Mouse (Mus musculus) lung, embryonic 16.5 days (tissue): Measurements from ENCODE around the gene Zfp383. TPM values are rescaled to one million over a fixed set of nuclear protein-coding genes. Genes with fewer than 3 reads are reported as not detected.
A peak's percentile ranks its signal among the peaks of the same experiment; 100 is the strongest.

Experiments used
- ATAC-seq: fragments of 200-750 bp; cut with Nextera tagmentation; 2 replicates; pipeline ENCODE4 v1.8.0; 2017; ENCODE audit warnings: low read depth, mild to moderate bottlenecking, moderate library complexity
- H3K27ac ChIP-seq: fragments of 300-500 bp; sonication (generic); 2 replicates; pipeline ENCODE4 v1.5.1; 2014; ENCODE audit warnings: mild to moderate bottlenecking, control low read depth, low read length
- H3K27me3 ChIP-seq: fragments of 300-500 bp; sonication (generic); 2 replicates; pipeline ENCODE4 v1.6.1; 2014; ENCODE audit warnings: low read depth, low read length, mixed read lengths; ENCODE audit not compliant: control insufficient read depth, insufficient read depth
- H3K36me3 ChIP-seq: fragments of 300-500 bp; sonication (generic); 2 replicates; pipeline ENCODE4 v1.6.1; 2014; ENCODE audit warnings: low read length; ENCODE audit not compliant: control insufficient read depth, insufficient read depth
- H3K4me1 ChIP-seq: fragments of 300-500 bp; sonication (generic); replicated peaks from 2 replicates; pipeline ENCODE4 v1.6.1; 2014; ENCODE audit warnings: low read length, mixed read lengths; ENCODE audit not compliant: control insufficient read depth, insufficient read depth
- H3K4me2 ChIP-seq: fragments of 300-500 bp; sonication (generic); 2 replicates; pipeline ENCODE4 v1.6.1; 2014; ENCODE audit warnings: low read depth, low read length, control low read depth
- H3K4me3 ChIP-seq: fragments of 300-500 bp; sonication (generic); 2 replicates; pipeline ENCODE4 v1.5.1; 2014; ENCODE audit warnings: mild to moderate bottlenecking, low read length, control low read depth
- H3K9ac ChIP-seq: fragments of 300-500 bp; sonication (generic); 2 replicates; pipeline ENCODE4 v1.6.1; 2014; ENCODE audit warnings: low read length, control low read depth
- H3K9me3 ChIP-seq: fragments of 300-500 bp; sonication (generic); 2 replicates; pipeline ENCODE4 v1.6.1; 2016; ENCODE audit warnings: low read length; ENCODE audit not compliant: control insufficient read depth
- WGBS: fragments of 180-500 bp; shearing (Covaris S2); extraction: QIAGEN DNeasy Blood & Tissue Kit; methylation state at CpG from one replicate; pipeline ENCODE4 v1.1.7; 2014; 5-methylcytosine and 5-hydroxymethylcytosine counted together
- polyA plus RNA-seq: library from polyadenylated mRNA; unstranded; fragments of >200 nt; fragmentation: Nextera tagmentation; extraction: Ambion mirVana; gene quantifications from 2 replicates; pipeline ENCODE4 v1.2.1, GENCODE M21; 2015

Gene Zfp383
- polyA plus RNA-seq, 1 experiment from 2014 or later: 4.4 TPM

GRCm38 (mm10) chr7:29898351-29898750, 9.7 kb upstream of the Zfp383 start:
- 97% methylated on average over 4 of the region's 4 CpGs for WGBS
- no peaks in the 10 kb centered on the region for H3K4me1 ChIP-seq
- H3K4me2 ChIP-seq: no peak overlapping the region
- H3K9ac ChIP-seq: no peak overlapping the region
- peaks cover 34% of the 10 kb centered on the region for H3K9me3 ChIP-seq
- no peaks in the 10 kb centered on the region for H3K27me3 ChIP-seq
- no peak for ATAC-seq
- H3K27ac ChIP-seq: no peak overlapping the region
- no peak overlapping the region for H3K4me3 ChIP-seq
- H3K36me3 ChIP-seq: peaks cover 60% of the 10 kb centered on the region

DNA sequence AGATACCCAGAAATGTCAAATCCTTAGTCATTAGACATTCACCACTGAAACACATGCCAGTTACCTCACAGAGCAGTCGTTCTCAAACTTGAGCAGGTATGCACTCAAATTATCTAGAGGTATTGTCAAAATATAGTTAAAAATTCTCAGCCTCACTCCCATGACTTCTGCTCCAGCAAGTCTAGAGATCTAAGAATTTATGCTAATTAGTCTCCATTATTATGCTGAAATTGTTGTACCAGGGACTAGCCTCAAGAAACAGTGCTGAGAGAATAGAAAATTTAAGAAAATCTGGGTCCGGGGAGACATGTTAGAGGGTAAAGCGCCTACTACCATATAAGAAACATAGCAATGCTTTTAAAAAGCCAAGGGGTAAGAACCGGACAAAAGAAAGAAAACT, 3.9 kb upstream of the Zfp383 start:
- no peak for ATAC-seq
- Histone ChIP-seq H3K4me1 (no peaks in the 10 kb centered on the region; the same call in none of the 2 replicates), H3K4me2 (no peak overlapping the region), H3K4me3 (no peak overlapping the region), H3K27ac (no peak overlapping the region), H3K9ac (no peak overlapping the region), H3K36me3 (peaks cover 11% of the 10 kb centered on the region), H3K9me3 (no peaks in the 10 kb centered on the region), H3K27me3 (no peaks in the 10 kb centered on the region)
- WGBS: 94% methylated on average over 4 of the region's 4 CpGs

GRCm38 (mm10) chr7:29905966-29906681, 1.9 kb upstream of the Zfp383 start, which contains the start of gene Zfp27:
TSS of gene Zfp27 (minus strand) at chr7:29906572.
- Histone ChIP-seq H3K36me3 (no peaks in the 10 kb centered on the region), H3K9ac (peak within 1 kb of the TSS; percentile 73), H3K27ac (peak within 1 kb of the TSS; percentile 96), H3K4me2 (peak within 1 kb of the TSS; percentile 71), H3K27me3 (no peaks in the 10 kb centered on the region), H3K4me3 (peak within 1 kb of the TSS; percentile 70), H3K4me1 (peaks cover 9% of the 10 kb centered on the region), H3K9me3 (no peaks in the 10 kb centered on the region)
- peak; percentile 78 for ATAC-seq
- under 1% methylated on average over 22 of the region's 22 CpGs for WGBS

- Histone ChIP-seq H3K27ac (peak overlapping the region; percentile 74), H3K27me3 (no peaks in the 10 kb centered on the region), H3K9ac (peak overlapping the region; percentile 73; the same call in 1 of the 2 replicates), H3K4me2 (peak overlapping the region; percentile 71), H3K4me3 (peak overlapping the region; percentile 70), H3K4me1 (peaks cover 9% of the 10 kb centered on the region), H3K9me3 (no peaks in the 10 kb centered on the region), H3K36me3 (no peaks in the 10 kb centered on the region)
- no peak for ATAC-seq
- 25% methylated on average over 8 of the region's 8 CpGs for WGBS
Measured at GRCm38 (mm10) chr7:29906682-29907058, 1.4 kb upstream of the Zfp383 start.

- no peak overlapping the region for H3K4me2 ChIP-seq
- no peak overlapping the region for H3K4me3 ChIP-seq
- H3K36me3 ChIP-seq: peaks cover 2% of the 10 kb centered on the region
- H3K27me3 ChIP-seq: no peaks in the 10 kb centered on the region
- H3K27ac ChIP-seq: no peak overlapping the region; the same call in 1 of the 2 replicates
- ATAC-seq: no peak
- H3K4me1 ChIP-seq: peaks cover 9% of the 10 kb centered on the region
- WGBS: 84% methylated on average over 5 of the region's 5 CpGs
- no peak overlapping the region for H3K9ac ChIP-seq
- no peaks in the 10 kb centered on the region for H3K9me3 ChIP-seq
Measured at GRCm38 (mm10) chr7:29907206-29907605, 817 bp upstream of the Zfp383 start.

DNA sequence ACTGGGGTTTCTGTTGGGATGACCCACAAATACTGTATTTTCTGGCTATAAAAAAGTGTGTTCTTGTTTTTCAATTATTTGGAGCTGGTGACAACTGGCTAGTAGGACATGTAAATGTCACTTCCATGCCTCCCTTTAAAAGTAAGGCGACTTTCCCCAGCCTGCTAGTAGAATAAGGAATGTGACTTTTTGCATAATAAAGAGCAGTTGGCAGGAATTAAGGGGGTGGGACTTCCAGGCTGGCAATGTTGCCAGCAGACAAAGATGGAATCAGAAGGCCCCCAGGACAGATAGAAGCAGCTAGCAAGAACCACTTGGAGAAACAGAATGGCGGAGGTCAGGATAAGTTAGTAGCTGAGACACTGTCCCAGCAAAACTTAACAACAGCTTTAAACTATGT, 2.2 kb downstream of the Zfp383 start:
- Histone ChIP-seq H3K27ac (no peak overlapping the region), H3K27me3 (no peaks in the 10 kb centered on the region), H3K9ac (no peak overlapping the region), H3K4me1 (peaks cover 9% of the 10 kb centered on the region), H3K9me3 (peaks cover 4% of the 10 kb centered on the region; the same call in 1 of the 2 replicates), H3K4me3 (no peak overlapping the region), H3K4me2 (peak overlapping the region; percentile 65; the same call in 1 of the 2 replicates), H3K36me3 (peaks cover 31% of the 10 kb centered on the region)
- no peak for ATAC-seq
- WGBS: 79% methylated on average over 2 of the region's 2 CpGs

DNA sequence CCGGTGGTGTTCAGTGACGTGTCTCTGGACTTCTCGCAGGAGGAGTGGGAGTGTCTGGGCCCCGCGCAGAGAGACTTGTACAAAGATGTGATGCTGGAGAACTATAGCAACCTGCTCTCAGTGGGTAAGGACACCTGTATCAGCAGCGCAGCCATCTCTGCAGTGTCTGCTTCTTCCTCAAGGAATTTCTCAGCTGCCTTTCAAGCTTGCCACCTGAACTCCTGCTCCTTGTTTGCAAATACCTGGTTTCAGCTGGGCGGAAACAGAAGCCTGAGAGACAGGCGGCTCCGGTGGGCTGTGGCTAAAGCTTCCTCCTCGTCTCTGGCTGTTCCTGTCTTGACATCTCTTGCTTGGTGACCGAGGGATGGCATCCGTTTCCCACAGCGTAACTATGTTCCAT, 4.1 kb downstream of the Zfp383 start:
- no peak overlapping the region for H3K4me3 ChIP-seq
- H3K36me3 ChIP-seq: peaks cover 44% of the 10 kb centered on the region
- 85% methylated on average over 13 of the region's 13 CpGs for WGBS
- H3K27me3 ChIP-seq: no peaks in the 10 kb centered on the region
- peaks cover 9% of the 10 kb centered on the region for H3K4me1 ChIP-seq
- ATAC-seq: no peak
- H3K9ac ChIP-seq: no peak overlapping the region
- no peak overlapping the region for H3K27ac ChIP-seq
- H3K9me3 ChIP-seq: peaks cover 5% of the 10 kb centered on the region; the same call in 1 of the 2 replicates
- H3K4me2 ChIP-seq: no peak overlapping the region

DNA sequence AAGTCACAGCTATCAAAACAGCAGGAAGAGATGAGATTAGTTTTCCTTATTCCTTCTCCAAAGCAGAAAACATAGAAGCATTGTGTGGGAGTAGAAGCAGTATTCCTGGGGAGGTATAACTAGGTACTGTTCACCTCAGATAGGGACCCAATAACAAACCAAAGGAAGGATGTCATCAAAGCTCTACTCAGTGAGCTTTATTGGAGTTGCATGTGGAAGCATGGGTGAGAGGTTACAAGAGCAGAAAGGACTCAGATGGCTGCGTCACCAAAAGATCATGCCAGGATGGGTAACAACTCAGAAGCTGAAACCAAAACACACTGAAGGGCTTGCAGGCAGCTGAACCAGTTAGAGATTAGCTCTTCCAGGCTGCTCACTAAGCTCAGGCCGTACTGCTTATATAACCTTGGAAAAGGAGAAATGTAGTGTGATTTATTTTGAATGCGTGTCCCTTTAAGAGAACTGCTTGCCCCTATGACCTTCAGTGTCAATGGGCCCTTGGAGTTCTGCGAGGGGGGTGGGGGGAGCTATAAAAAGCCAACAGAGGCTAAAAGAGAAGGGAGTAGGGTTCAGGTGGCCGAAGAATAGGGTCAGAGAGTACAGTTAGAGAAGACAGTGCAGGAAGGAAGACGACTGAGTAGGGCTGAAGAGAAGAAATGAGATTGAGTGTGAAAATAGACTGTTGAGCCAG, 9.5 kb downstream of the Zfp383 start:
- Histone ChIP-seq H3K4me1 (no peaks in the 10 kb centered on the region), H3K4me2 (no peak overlapping the region), H3K36me3 (peaks cover 39% of the 10 kb centered on the region), H3K27ac (peak overlapping the region; percentile 54), H3K9ac (no peak overlapping the region), H3K27me3 (no peaks in the 10 kb centered on the region), H3K9me3 (peaks cover 5% of the 10 kb centered on the region; the same call in 1 of the 2 replicates), H3K4me3 (no peak overlapping the region)
- no peak; the same call in none of the 2 replicates for ATAC-seq
- WGBS: 45% methylated on average over 6 of the region's 6 CpGs

DNA sequence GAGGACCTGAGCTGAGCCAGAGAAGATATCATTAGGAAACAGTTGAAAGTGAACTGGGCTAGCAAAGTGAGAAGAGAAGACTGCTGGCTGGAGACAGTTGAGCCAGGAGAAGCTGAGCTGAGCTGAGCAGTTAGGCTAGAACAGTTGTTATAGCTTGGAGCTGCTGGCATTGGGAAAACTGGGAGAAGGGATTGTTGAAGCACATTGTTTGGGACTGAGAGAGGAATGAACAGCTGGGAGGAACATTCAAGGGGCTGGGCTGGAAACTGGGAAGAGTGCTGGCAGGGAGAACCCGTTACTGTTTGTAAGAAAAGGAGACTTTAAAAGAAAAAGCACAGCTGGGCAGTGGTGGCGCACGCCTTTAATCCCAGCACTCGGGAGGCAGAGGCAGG, 10.0 kb downstream of the Zfp383 start:
- peaks cover 35% of the 10 kb centered on the region for H3K36me3 ChIP-seq
- peaks cover 5% of the 10 kb centered on the region; the same call in 1 of the 2 replicates for H3K9me3 ChIP-seq
- peak overlapping the region; percentile 54 for H3K27ac ChIP-seq
- no peak overlapping the region for H3K4me3 ChIP-seq
- H3K4me1 ChIP-seq: no peaks in the 10 kb centered on the region
- WGBS: 70% methylated on average over 4 of the region's 4 CpGs
- no peak overlapping the region for H3K4me2 ChIP-seq
- H3K27me3 ChIP-seq: no peaks in the 10 kb centered on the region
- no peak overlapping the region for H3K9ac ChIP-seq
- ATAC-seq: peak; percentile 90
